Mouse (Mus musculus) C2C12 (cell line): Measurements from ENCODE around the gene Bscl2. TPM values are rescaled to one million over a fixed set of nuclear protein-coding genes. Genes with fewer than 3 reads are reported as not detected.

ENCODE experiments used
- H3K27me3 ChIP-seq: one replicate; pipeline ENCODE4 v1.6.1; 2011; ENCODE audit not compliant: control insufficient read depth, insufficient read depth, insufficient read length
- H3K36me3 ChIP-seq: one replicate; pipeline ENCODE4 v1.6.1; 2011; ENCODE audit not compliant: control insufficient read depth, insufficient read depth
- H3K4me3 ChIP-seq: one replicate; pipeline ENCODE4 v1.5.1; 2011; ENCODE audit warnings: mild to moderate bottlenecking, control low read depth; ENCODE audit not compliant: poor library complexity, insufficient read depth, severe bottlenecking
- H3K79me2 ChIP-seq: one replicate; pipeline ENCODE4 v1.6.1; 2011; ENCODE audit not compliant: control insufficient read depth, insufficient read depth
- H3K79me3 ChIP-seq: one replicate; pipeline ENCODE4 v1.6.1; 2011; ENCODE audit warnings: low read depth, control low read depth
- H3ac ChIP-seq: one replicate; pipeline ENCODE3; 2011; ENCODE audit warnings: low read depth; ENCODE audit not compliant: control insufficient read depth, insufficient read length
- CEBPB ChIP-seq: IDR thresholded peaks from one replicate; pipeline ENCODE4 v1.6.1; 2011; ENCODE audit warnings: low read depth, mild to moderate bottlenecking, control low read depth, moderate library complexity
- CTCF ChIP-seq: IDR thresholded peaks from one replicate; pipeline ENCODE4 v1.5.1; 2011; ENCODE audit not compliant: control insufficient read depth, insufficient read depth, insufficient read length
- FOSL1 ChIP-seq: IDR thresholded peaks from one replicate; pipeline ENCODE4 v1.8.0; 2011; ENCODE audit warnings: mild to moderate bottlenecking, low read length; ENCODE audit not compliant: poor library complexity, insufficient read depth, severe bottlenecking
- MAX ChIP-seq: IDR thresholded peaks from one replicate; pipeline ENCODE4 v1.6.1; 2011; ENCODE audit warnings: mild to moderate bottlenecking, control low read depth
- MYOD1 ChIP-seq: IDR thresholded peaks from one replicate; pipeline ENCODE4 v1.6.1; 2011; ENCODE audit warnings: low read depth; ENCODE audit not compliant: control insufficient read depth, insufficient read length
- MYOG ChIP-seq: IDR thresholded peaks from one replicate; pipeline ENCODE4 v1.6.1; 2011; ENCODE audit not compliant: control insufficient read depth, insufficient read length; ENCODE audit errors: extremely low read depth
- USF1 ChIP-seq: IDR thresholded peaks from one replicate; pipeline ENCODE4 v1.6.1; 2011; ENCODE audit warnings: low read depth, mild to moderate bottlenecking, control low read depth, moderate library complexity
- polyA plus RNA-seq: library from polyadenylated mRNA; unstranded; fragments of >200 nt; fragmentation: generic; extraction: Trizol; gene quantifications from one replicate; pipeline ENCODE4 v1.2.1, GENCODE M21; 2012; ENCODE audit warnings: missing spikeins

The Bscl2 gene
- polyA plus RNA-seq, 1 experiment = 5.4 TPM

- peaks cover 36% of the 10 kb centered on the region for H3K36me3 ChIP-seq
- TF ChIP-seq MAX (no peak), MYOD1 (no peak), USF1 (no peak), FOSL1 (no peak), MYOG (no peak), CEBPB (no peak)
- H3K79me2 ChIP-seq = peaks cover 23% of the 10 kb centered on the region
- H3K4me3 ChIP-seq = peak overlapping the region; percentile 84
- H3K79me3 ChIP-seq = peaks cover 11% of the 10 kb centered on the region
- peak overlapping the region; percentile 98 for H3ac ChIP-seq
- H3K27me3 ChIP-seq = no peaks in the 10 kb centered on the region
These were observed 35.1 kb downstream of the Bscl2 start for GRCm38 (mm10) chr19:8872266-8872840.

- Histone ChIP-seq H3K79me2 (peaks cover 23% of the 10 kb centered on the region), H3K4me3 (no peak overlapping the region), H3ac (no peak overlapping the region), H3K27me3 (no peaks in the 10 kb centered on the region), H3K36me3 (peaks cover 42% of the 10 kb centered on the region), H3K79me3 (peaks cover 11% of the 10 kb centered on the region)
- TF ChIP-seq CTCF = no peak
- TF ChIP-seq MAX = no peak
- TF ChIP-seq FOSL1 = no peak
- TF ChIP-seq MYOG = no peak
- TF ChIP-seq CEBPB = no peak
- TF ChIP-seq USF1 = no peak
- no peak for TF ChIP-seq MYOD1
These were observed 37.8 kb downstream of the Bscl2 start for GRCm38 (mm10) chr19:8875031-8875430.

GRCm38 (mm10) chr19:8880311-8881033, 43.2 kb downstream of the Bscl2 start, which contains the start of gene Uqcc3:
Uqcc3 (minus strand) TSS chr19:8880923.
- no peaks in the 10 kb centered on the region for H3K79me2 ChIP-seq
- TF ChIP-seq USF1 (peak; percentile 68), CEBPB (no peak), MAX (peak; percentile 96)
- peak within 1 kb of the TSS; percentile 57 for H3K4me3 ChIP-seq
- no peaks in the 10 kb centered on the region for H3K27me3 ChIP-seq
- H3K36me3 ChIP-seq = peaks cover 17% of the 10 kb centered on the region
- no peaks in the 10 kb centered on the region for H3K79me3 ChIP-seq
- H3ac ChIP-seq = peak within 1 kb of the TSS; percentile 88

- no peaks in the 10 kb centered on the region for H3K79me2 ChIP-seq
- no peaks in the 10 kb centered on the region for H3K27me3 ChIP-seq
- peaks cover 11% of the 10 kb centered on the region for H3K36me3 ChIP-seq
- H3K79me3 ChIP-seq = no peaks in the 10 kb centered on the region
- TF ChIP-seq MYOG (no peak), CEBPB (no peak), FOSL1 (no peak), CTCF (no peak), MAX (no peak), USF1 (no peak), MYOD1 (no peak)
- peak overlapping the region; percentile 26 for H3ac ChIP-seq
- peak overlapping the region; percentile 57 for H3K4me3 ChIP-seq
These were observed 43.7 kb downstream of the Bscl2 start for GRCm38 (mm10) chr19:8881034-8881392.

DNA sequence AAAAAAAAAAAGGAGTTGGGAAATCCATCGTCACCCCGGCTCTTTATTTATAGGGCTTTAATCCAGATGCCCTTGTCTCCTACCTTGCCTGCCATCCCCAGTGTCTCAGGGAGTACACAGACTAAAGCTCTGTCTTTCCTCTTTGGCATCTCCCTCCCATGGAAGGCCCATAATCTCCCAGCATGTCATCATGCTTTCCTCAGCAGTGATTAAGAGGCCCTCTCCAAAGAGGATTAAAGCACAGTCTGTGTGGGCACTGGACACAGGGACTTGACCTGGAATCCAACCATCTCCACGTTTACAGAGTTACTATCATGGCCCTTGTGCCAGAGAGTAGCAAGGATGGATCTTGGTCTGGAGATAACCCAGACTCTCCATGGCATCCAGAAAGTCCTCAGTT, 46.3 kb downstream of the Bscl2 start, which contains the start of the genes Lbhd1 and Gm49403:
Gene Lbhd1 (plus strand): TSS at position 117 of the 400 bp plus-strand sequence.
Gene Gm49403 (plus strand): TSS at position 315 of the 400 bp plus-strand sequence.
- TF ChIP-seq FOSL1 = no peak
- no peak for TF ChIP-seq USF1
- no peak for TF ChIP-seq CEBPB
- TF ChIP-seq MYOG = no peak
- TF ChIP-seq MYOD1 = no peak
- no peak for TF ChIP-seq CTCF
- TF ChIP-seq MAX = no peak
- Histone ChIP-seq H3K79me2 (peaks cover 15% of the 10 kb centered on the region), H3K79me3 (no peaks in the 10 kb centered on the region), H3K27me3 (no peaks in the 10 kb centered on the region), H3K36me3 (peaks cover 7% of the 10 kb centered on the region), H3K4me3 (no peak within 1 kb of the TSS), H3ac (no peak within 1 kb of the TSS)

- TF ChIP-seq MYOG (no peak), FOSL1 (no peak), CTCF (no peak), MAX (no peak), MYOD1 (no peak), USF1 (no peak), CEBPB (no peak)
- Histone ChIP-seq H3ac (peak overlapping the region; percentile 18), H3K79me2 (peaks cover 43% of the 10 kb centered on the region), H3K4me3 (peak overlapping the region; percentile 76), H3K36me3 (peaks cover 28% of the 10 kb centered on the region), H3K27me3 (no peaks in the 10 kb centered on the region), H3K79me3 (peaks cover 16% of the 10 kb centered on the region)
These were observed 49.8 kb downstream of the Bscl2 start for GRCm38 (mm10) chr19:8886916-8887584.
